Mouse (Mus musculus): ENCODE measurements around the gene Sgms1. TPM values are rescaled to one million over a fixed set of nuclear protein-coding genes. Genes with fewer than 3 reads are reported as not detected.

The Sgms1 gene
- polyA plus RNA-seq, 1 experiment from 2014 or later: 28.9 TPM

GRCm38 (mm10) chr19:32272475-32273260, 116.8 kb downstream of the Sgms1 start:
- Histone ChIP-seq H3K27me3 (no peaks in the 10 kb centered on the region), H3K27ac (no peak overlapping the region)
- no peak for ATAC-seq (ENCODE audit: insufficient number of reproducible peaks, insufficient read depth, low FRiP score, low TSS enrichment)

DNA sequence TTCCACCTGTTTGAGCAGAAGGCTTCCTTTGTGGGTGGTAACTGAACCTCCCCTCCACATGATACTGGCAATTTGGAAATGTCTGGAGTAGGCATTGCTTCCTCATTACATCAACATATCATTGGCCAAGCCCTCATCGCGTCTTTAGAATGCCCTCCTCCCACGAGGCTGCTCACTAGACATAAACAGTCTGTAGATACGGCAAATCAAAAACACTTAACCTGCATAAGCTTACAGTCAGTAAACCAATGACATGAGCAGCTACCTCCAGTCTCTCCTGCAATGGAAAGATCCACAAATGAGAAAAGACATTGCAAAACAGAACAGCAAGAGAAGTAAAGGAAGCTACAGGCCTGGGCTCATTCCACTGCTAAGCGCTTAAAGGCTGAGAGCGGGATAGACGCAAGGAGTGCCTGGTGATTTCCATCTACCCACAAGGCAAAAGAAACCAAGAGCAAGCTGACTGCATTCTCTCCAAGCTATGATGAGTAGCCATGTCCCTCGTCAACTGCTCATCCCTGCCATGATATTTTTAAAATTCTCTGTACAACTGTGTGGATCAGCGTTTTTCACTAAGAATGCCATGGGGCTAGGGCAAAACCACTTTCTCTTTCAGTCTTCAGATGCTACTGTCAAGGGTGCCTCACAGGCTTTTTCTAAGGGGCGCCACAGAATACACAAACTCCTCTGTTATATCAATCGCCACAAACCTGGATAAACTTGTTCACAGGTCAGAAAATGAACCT, 117.9 kb downstream of the Sgms1 start:
- 74% methylated on average over 11 of the region's 11 CpGs for WGBS
- Histone ChIP-seq H3K4me2 (replicated peaks) (no peak overlapping the region), H3K36me3 (no peaks in the 10 kb centered on the region), H3K27ac (no peak overlapping the region), H3K9me3 (no peaks in the 10 kb centered on the region), H3K27me3 (no peaks in the 10 kb centered on the region), H3K4me3 (no peak overlapping the region), H3K9ac (no peak overlapping the region), H3K4me1 (peaks cover 28% of the 10 kb centered on the region)
- no peak for ATAC-seq (ENCODE audit: insufficient number of reproducible peaks, insufficient read depth, low FRiP score, low TSS enrichment)

More at GRCm38 (mm10) chr19:32272475-32273260, 116.8 kb downstream of the Sgms1 start:
- Histone ChIP-seq H3K9ac (no peak overlapping the region), H3K4me2 (replicated peaks) (no peak overlapping the region), H3K4me3 (no peak overlapping the region), H3K36me3 (no peaks in the 10 kb centered on the region), H3K4me1 (peaks cover 28% of the 10 kb centered on the region), H3K9me3 (no peaks in the 10 kb centered on the region)
- 60% methylated on average over 6 of the region's 6 CpGs for WGBS

GRCm38 (mm10) chr19:32269844-32270176, 119.7 kb downstream of the Sgms1 start:
- WGBS: 85% methylated on average over 6 of the region's 6 CpGs
- no peaks in the 10 kb centered on the region for H3K9me3 ChIP-seq
- no peaks in the 10 kb centered on the region for H3K27me3 ChIP-seq
- ATAC-seq (ENCODE audit: insufficient number of reproducible peaks, insufficient read depth, low FRiP score, low TSS enrichment): no peak
- no peak overlapping the region for H3K9ac ChIP-seq
- no peak overlapping the region for H3K4me3 ChIP-seq
- no peak overlapping the region for H3K27ac ChIP-seq
- no peak overlapping the region for H3K4me2 ChIP-seq (replicated peaks)
- H3K36me3 ChIP-seq: no peaks in the 10 kb centered on the region
- H3K4me1 ChIP-seq: peaks cover 17% of the 10 kb centered on the region

DNA sequence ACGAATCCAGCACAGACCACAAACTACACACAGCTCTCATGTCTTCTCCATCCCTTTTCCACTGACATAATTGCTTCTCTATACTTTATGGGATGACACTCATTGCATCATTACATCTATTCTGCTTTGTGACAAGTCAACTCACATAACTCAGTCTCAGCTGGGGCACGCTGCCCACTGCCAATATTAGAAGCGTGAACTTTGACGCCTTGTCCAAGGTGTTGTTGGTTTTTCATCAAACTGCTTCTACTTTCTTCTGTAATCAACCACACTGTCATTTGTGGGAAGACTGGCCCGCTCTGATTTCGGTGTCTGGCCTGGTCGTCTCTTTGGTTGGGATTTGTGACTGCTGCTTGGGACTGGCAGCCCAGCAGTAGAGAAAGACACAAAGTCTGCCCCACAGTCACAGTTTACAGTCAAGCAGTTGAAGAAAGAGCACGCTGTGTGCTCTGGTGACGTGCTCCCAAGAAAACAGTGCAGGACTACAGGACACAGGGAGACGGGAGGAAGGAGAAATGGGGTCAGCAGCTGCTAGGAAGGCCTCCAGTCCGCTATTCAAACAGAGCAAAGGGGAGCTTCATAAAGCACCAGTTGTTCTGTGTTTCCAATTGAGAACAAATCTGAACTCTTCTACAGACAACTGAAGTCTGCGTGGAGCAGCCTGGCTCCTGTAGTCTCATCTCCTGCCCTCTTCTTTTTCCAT, 120.2 kb downstream of the Sgms1 start:
- Histone ChIP-seq H3K27me3 (no peaks in the 10 kb centered on the region), H3K27ac (no peak overlapping the region), H3K4me3 (no peak overlapping the region), H3K4me2 (replicated peaks) (no peak overlapping the region), H3K36me3 (no peaks in the 10 kb centered on the region), H3K4me1 (peaks cover 17% of the 10 kb centered on the region), H3K9me3 (no peaks in the 10 kb centered on the region), H3K9ac (no peak overlapping the region)
- WGBS: 83% methylated on average over 12 of the region's 12 CpGs
- ATAC-seq (ENCODE audit: insufficient number of reproducible peaks, insufficient read depth, low FRiP score, low TSS enrichment): no peak

DNA sequence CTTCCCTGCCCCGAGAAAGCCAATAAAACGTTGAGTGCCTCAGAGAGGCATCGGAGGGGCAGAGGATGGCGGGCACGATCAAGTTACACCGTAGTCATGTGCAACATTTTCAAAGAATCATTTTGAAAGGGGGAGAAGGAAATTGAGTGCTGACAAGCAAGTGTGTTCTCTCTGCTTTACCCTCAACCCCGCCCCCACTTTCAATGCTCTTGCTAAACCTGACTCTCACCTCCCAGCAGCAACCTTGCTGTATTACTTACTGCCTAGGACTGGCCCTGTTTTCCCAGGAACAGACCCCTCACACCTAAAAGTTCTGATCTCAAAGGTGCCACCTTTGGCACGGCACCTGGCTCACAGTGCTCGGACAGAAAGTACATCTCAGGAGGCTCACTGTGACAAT, 121.0 kb downstream of the Sgms1 start:
- no peaks in the 10 kb centered on the region for H3K9me3 ChIP-seq
- no peak for ATAC-seq (ENCODE audit: insufficient number of reproducible peaks, insufficient read depth, low FRiP score, low TSS enrichment)
- WGBS: 50% methylated on average over 9 of the region's 9 CpGs
- H3K9ac ChIP-seq: no peak overlapping the region
- no peaks in the 10 kb centered on the region for H3K36me3 ChIP-seq
- no peak overlapping the region for H3K4me2 ChIP-seq (replicated peaks)
- H3K4me1 ChIP-seq: peaks cover 17% of the 10 kb centered on the region
- H3K4me3 ChIP-seq: no peak overlapping the region
- H3K27ac ChIP-seq: no peak overlapping the region
- no peaks in the 10 kb centered on the region for H3K27me3 ChIP-seq

DNA sequence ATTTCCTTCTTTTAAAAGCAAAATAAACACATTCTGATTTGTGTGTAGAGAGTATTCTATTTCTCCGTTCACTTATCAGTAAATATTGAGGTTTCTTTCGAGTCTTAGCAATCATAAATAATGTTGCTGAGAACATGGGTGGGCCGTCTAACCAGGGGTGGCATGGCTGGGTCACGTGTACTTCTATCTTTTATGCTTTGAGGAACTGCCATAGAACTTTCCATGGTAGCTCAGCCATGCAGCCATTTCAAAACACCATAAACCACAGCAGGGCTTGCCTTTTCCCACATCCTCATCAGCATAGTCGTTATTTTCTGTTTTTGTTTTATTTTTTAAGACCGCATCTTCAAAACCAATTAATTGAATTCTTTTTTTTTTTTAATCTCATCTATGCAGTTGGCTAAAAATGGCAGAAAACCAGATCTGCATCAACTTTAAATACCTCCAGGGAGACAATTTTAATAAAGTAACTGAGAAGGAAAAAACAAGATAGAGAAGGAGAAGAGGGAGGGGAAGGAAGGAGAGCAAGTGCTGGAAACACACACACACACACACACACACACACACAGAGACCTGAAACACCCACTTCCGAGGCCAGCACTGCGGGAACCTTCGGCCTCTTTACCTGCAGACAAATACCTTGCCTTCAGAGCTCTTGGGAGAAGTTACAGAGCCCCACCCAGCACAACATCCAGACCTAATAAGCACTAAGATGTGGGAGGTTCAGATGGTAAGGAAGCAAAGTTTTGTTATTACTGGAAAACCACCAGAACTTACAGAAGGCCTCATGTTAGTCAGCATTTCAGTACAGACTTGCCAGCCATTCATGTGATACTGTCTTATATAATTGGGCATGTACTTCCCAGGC, 122.9 kb downstream of the Sgms1 start:
- Histone ChIP-seq H3K4me2 (replicated peaks) (no peak overlapping the region), H3K27me3 (no peaks in the 10 kb centered on the region), H3K36me3 (no peaks in the 10 kb centered on the region), H3K27ac (no peak overlapping the region), H3K4me3 (no peak overlapping the region), H3K4me1 (peaks cover 9% of the 10 kb centered on the region), H3K9me3 (no peaks in the 10 kb centered on the region), H3K9ac (no peak overlapping the region)
- WGBS: 80% methylated on average over 9 of the region's 9 CpGs
- ATAC-seq (ENCODE audit: insufficient number of reproducible peaks, insufficient read depth, low FRiP score, low TSS enrichment): no peak

GRCm38 (mm10) chr19:32263753-32264152, 125.8 kb downstream of the Sgms1 start:
- Histone ChIP-seq H3K4me3 (no peak overlapping the region), H3K9me3 (no peaks in the 10 kb centered on the region), H3K4me1 (peaks cover 10% of the 10 kb centered on the region), H3K27me3 (no peaks in the 10 kb centered on the region), H3K36me3 (no peaks in the 10 kb centered on the region), H3K4me2 (replicated peaks) (no peak overlapping the region), H3K27ac (no peak overlapping the region), H3K9ac (no peak overlapping the region)
- ATAC-seq (ENCODE audit: insufficient number of reproducible peaks, insufficient read depth, low FRiP score, low TSS enrichment): no peak
- 92% methylated on average over 1 of the region's 1 CpGs for WGBS

GRCm38 (mm10) chr19:32262805-32263572, 126.5 kb downstream of the Sgms1 start:
- WGBS: 92% methylated on average over 10 of the region's 10 CpGs
- no peak overlapping the region for H3K9ac ChIP-seq
- H3K4me2 ChIP-seq (replicated peaks): no peak overlapping the region
- 0 out of 2 replicates have a peak, but pooled peaks cover 5% of the 10 kb centered on the region for H3K4me1 ChIP-seq
- no peaks in the 10 kb centered on the region for H3K27me3 ChIP-seq
- H3K36me3 ChIP-seq: no peaks in the 10 kb centered on the region
- H3K27ac ChIP-seq: no peak overlapping the region
- no peaks in the 10 kb centered on the region for H3K9me3 ChIP-seq
- H3K4me3 ChIP-seq: no peak overlapping the region
- no peak for ATAC-seq (ENCODE audit: insufficient number of reproducible peaks, insufficient read depth, low FRiP score, low TSS enrichment)

GRCm38 (mm10) chr19:32260869-32261688, 128.4 kb downstream of the Sgms1 start:
- Histone ChIP-seq H3K9me3 (no peaks in the 10 kb centered on the region), H3K4me2 (replicated peaks) (no peak overlapping the region), H3K27ac (no peak overlapping the region), H3K36me3 (no peaks in the 10 kb centered on the region), H3K4me1 (0 out of 2 replicates have a peak, but pooled peaks cover 5% of the 10 kb centered on the region), H3K9ac (no peak overlapping the region), H3K4me3 (no peak overlapping the region), H3K27me3 (no peaks in the 10 kb centered on the region)
- 43% methylated on average over 8 of the region's 8 CpGs for WGBS
- ATAC-seq (ENCODE audit: insufficient number of reproducible peaks, insufficient read depth, low FRiP score, low TSS enrichment): no peak

GRCm38 (mm10) chr19:32259830-32260229, 129.7 kb downstream of the Sgms1 start:
- WGBS: 81% methylated on average over 2 of the region's 2 CpGs
- no peak overlapping the region for H3K4me2 ChIP-seq (replicated peaks)
- peaks cover 11% of the 10 kb centered on the region for H3K4me1 ChIP-seq
- H3K9ac ChIP-seq: no peak overlapping the region
- no peak for ATAC-seq (ENCODE audit: insufficient number of reproducible peaks, insufficient read depth, low FRiP score, low TSS enrichment)
- H3K27ac ChIP-seq: no peak overlapping the region
- no peak overlapping the region for H3K4me3 ChIP-seq
- no peaks in the 10 kb centered on the region for H3K36me3 ChIP-seq
- H3K27me3 ChIP-seq: no peaks in the 10 kb centered on the region
- H3K9me3 ChIP-seq: no peaks in the 10 kb centered on the region
